Mouse (Mus musculus) bone marrow macrophage, adult 2 months (primary cell): ENCODE results near the gene Psen2. TPM values are rescaled to one million over a fixed set of nuclear protein-coding genes. Genes with fewer than 3 reads are reported as not detected.
A peak's percentile ranks its signal among the peaks of the same experiment; 100 is the strongest.

ENCODE experiments used
- H3K27ac ChIP-seq: 2 replicates; pipeline ENCODE4 v1.5.1; 2012; ENCODE audit warnings: low read depth, low read length; ENCODE audit not compliant: insufficient read depth
- H3K4me1 ChIP-seq: 2 replicates; pipeline ENCODE4 v1.6.1; 2012; ENCODE audit warnings: low read length; ENCODE audit not compliant: control insufficient read depth, insufficient read depth
- H3K4me3 ChIP-seq: 2 replicates; pipeline ENCODE4 v1.5.1; 2012; ENCODE audit warnings: mild to moderate bottlenecking, low read length, moderate library complexity; ENCODE audit not compliant: insufficient read depth
- CTCF ChIP-seq: IDR thresholded peaks from 2 replicates; pipeline ENCODE4 v1.5.1; 2012; ENCODE audit warnings: low read depth, mild to moderate bottlenecking, low read length, moderate library complexity
- POLR2A ChIP-seq: IDR thresholded peaks from 2 replicates; pipeline ENCODE4 v1.6.1; 2012; ENCODE audit warnings: mild to moderate bottlenecking, low read depth, low read length, borderline replicate concordance
- polyA plus RNA-seq: library from polyadenylated mRNA; stranded (reverse); fragments of >200 nt; gene quantifications from 2 replicates; pipeline ENCODE4 v1.2.4, GENCODE M21; 2012; ENCODE audit not compliant: missing spikeins, insufficient read depth, insufficient read length

Gene Psen2
- 70.9 and 82.6 TPM in 2 replicates for polyA plus RNA-seq

DNA sequence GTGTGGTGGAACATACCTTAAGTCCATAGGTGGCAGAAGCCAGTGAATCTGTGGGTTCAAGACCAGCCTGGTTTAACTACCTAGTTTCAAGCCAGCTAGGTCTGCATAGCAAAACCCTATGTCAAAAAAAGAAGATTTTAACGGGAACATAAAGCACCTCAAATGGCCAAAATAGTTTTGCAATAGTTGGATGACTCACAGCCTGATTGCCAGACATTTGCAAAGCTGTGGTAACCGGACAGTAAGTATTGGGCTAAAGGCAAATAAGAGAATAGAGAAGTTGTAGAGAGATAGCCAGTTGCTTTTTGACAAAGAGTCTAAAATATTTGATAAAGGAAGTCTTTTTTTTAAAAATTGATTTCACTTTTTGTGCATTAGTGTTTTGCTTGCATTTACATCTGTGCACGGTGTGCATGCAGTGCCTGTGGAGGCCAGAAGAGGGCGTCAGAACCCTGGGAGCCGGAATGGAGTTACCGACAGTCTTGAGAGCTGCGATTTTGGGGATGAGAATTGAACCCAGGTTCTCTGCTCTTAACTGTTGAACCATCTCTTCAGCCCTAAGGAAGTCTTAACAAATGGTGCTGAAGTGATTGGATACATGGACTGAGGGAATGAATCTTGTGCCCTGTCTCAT is at the start of gene Psen2:
Psen2 (minus strand) TSS at position 75 of the 634 bp plus-strand sequence.
- H3K4me1 ChIP-seq, result peaks cover 49% of the 10 kb centered on the region
- peak within 1 kb of the TSS; percentile 80 for H3K27ac ChIP-seq
- no peak within 1 kb of the TSS for H3K4me3 ChIP-seq
- TF ChIP-seq POLR2A (no peak), CTCF (peak; percentile 91)

DNA sequence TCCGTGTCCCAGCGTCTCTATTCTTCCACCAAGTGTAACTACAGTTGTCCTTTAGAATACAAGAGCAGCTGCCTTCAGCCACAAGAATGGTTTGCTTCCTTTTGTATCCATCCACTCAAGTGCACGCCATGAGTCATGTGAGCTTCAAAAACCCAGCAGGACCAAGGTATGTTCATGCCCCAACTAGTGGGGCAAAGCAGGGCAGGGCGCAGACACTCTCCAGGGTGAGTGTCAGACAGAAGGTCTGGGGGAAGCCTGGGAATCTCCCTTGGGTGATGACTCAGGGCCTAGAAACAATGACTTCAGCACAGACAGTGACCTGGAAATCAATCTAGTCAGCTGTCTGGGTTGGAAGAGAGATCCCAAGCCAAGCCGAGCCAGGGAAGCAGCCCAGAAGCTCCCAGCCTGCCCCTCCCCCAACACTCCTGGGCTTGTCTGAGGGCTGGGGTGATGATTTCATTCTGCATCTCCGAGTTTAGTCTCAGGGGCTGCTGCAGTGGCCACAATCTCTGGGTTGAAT is 49.6 kb upstream of the Psen2 start:
- TF ChIP-seq CTCF, result no peak
- TF ChIP-seq POLR2A, result no peak
- Histone ChIP-seq H3K4me3 (no peak overlapping the region), H3K27ac (no peak overlapping the region), H3K4me1 (peaks cover 28% of the 10 kb centered on the region)

DNA sequence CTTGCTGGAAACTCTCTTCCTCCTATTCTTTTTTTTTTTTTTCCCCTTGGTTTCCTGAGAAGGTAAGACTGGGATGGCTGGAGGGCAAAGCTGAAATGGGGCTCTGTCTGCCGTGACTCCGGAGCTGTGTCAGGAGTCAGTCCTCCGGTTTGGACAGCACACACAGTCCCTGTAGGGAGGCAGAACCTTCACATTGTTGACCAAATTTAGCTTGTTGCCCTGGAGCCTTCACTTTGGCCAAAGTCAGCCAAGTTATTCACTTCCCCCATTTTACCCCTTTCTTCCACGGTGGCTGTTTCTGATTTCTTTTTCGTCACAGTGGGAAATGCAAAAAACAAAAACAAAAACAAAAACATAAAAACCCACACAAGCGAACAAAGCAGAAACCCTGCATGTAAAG is 49.0 kb upstream of the Psen2 start:
- H3K27ac ChIP-seq, result no peak overlapping the region
- TF ChIP-seq CTCF, result no peak
- TF ChIP-seq POLR2A, result no peak
- H3K4me1 ChIP-seq, result peaks cover 24% of the 10 kb centered on the region
- no peak overlapping the region for H3K4me3 ChIP-seq

DNA sequence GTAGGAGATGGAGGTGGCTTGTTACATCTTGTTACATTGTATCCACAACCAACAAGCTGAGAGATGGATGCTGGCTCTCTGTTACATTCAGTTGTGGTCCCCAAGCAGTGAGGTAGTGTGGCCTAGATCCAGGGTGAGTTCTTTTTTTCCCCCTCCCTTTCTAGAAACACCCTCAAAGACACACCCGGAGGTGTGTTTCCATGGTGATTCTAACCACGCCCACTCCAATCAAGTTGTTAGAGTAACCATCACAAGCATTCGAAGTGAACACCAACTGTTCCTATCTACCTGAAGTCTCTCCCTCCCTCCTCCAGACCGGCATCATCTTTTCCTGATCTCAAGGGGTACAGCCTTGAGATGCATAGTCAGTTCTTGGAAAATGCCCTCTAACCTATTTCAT is 45.7 kb upstream of the Psen2 start:
- H3K27ac ChIP-seq, result no peak overlapping the region
- H3K4me3 ChIP-seq, result no peak overlapping the region
- TF ChIP-seq POLR2A, result no peak
- TF ChIP-seq CTCF, result no peak
- H3K4me1 ChIP-seq, result peaks cover 24% of the 10 kb centered on the region

DNA sequence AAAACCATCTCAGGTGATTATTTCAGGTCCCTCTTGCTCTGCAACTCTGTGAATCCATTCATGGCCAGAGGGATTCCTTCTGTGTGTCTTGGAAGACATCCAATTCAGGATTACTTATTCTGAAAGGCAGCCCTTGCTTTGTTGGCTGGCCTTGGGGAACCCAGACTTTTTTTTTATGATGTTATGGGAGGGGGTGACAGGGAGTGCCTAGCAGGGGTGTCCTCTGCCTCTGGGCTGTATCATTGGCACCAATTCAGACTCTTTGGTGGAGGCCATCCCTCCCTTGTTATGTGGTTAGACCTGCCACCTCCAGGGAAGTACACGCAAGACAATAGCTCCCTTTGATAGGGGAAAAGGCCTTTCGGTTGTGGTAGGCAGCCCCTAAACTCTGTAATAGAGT is 44.4 kb upstream of the Psen2 start:
- no peak for TF ChIP-seq POLR2A
- no peak for TF ChIP-seq CTCF
- H3K27ac ChIP-seq, result no peak overlapping the region
- no peak overlapping the region for H3K4me3 ChIP-seq
- H3K4me1 ChIP-seq, result peaks cover 26% of the 10 kb centered on the region

DNA sequence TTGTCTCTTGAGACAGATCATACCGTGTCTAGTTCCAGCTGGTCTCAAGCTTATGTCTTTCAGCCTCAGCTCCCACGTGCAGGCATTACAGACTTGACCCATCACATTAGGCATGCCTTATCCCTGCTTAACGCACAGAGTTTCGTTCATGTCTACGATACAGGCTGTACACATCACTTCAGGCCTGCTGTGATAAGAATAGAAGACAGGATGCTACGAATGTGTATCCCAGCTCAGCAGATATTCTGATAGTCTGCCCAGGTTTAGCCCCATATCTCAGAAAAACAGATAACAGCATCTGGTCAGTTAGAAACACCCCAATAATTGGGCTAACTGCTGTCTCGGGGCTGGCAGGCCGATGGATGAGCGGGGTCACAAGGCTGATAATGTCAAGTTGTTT is 43.7 kb upstream of the Psen2 start:
- Histone ChIP-seq H3K27ac (no peak overlapping the region), H3K4me1 (peaks cover 25% of the 10 kb centered on the region)

DNA sequence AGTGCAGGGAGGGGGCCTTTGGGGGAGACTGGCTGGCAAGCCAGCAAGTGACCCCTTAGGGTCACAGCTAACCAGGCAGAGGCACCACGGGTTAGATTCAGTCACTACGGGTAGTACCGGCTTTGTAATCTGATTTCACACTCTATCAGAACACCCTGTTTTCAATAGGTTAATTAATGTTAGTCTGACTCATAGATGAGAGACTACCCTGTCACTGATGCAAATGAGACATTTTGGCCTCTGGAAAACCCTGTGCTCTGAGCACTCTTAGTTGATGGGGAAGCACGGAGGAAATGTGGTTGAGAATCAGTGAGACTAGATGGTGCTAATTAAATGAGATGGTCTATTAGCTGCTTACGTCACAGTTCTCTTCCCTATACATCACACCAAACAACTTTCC is 40.4 kb upstream of the Psen2 start:
- Histone ChIP-seq H3K4me3 (no peak overlapping the region), H3K27ac (peak overlapping the region; percentile 92), H3K4me1 (peaks cover 43% of the 10 kb centered on the region)
- TF ChIP-seq POLR2A, result no peak
- no peak for TF ChIP-seq CTCF

More for the DNA sequence above, 43.7 kb upstream of the Psen2 start:
- H3K4me3 ChIP-seq, result no peak overlapping the region
- TF ChIP-seq POLR2A (no peak), CTCF (no peak)

DNA sequence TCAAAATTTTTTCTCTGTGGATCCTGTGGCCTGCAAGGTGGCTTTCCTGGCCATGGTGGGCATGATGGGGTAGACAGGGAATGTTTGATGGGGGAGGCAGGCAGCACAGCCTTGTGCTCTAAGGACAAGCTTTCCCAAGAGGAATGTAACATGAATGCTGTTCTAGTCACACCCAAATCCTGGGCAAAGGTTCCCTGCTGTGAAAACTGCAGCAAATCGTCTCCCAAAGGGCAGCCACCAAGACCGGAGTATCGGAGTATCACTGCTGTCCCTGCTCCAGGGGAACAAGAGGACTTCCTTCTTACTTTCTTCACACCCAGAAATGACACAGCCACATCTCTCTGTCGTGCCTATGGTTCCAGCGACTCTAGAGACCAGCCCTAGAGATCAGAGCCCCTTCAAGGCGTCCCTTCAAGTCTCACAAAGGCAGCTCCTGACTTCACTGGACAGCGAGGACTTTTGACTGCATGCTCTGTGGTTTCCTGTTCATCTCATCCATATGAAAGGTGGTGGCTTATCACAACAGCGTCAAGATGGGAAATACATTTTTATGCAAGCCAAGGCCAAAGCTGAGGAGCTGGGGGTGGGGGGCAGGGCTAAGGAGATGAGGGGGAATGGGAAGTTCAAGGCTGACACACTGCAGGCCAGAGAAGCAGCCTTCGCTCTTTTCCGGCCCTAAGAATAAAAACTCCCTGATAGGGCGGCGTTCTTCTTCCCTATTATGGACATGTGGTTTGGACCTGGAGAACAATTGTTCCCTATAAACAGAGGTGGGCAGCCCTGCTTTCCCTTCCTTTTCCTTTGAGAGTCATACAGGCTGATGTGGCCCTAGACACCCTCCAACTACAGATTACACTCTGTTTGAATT is 39.2 kb upstream of the Psen2 start:
- Histone ChIP-seq H3K27ac (peak overlapping the region; percentile 92), H3K4me1 (peaks cover 43% of the 10 kb centered on the region), H3K4me3 (peak overlapping the region; percentile 22)
- TF ChIP-seq CTCF (no peak), POLR2A (no peak)

DNA sequence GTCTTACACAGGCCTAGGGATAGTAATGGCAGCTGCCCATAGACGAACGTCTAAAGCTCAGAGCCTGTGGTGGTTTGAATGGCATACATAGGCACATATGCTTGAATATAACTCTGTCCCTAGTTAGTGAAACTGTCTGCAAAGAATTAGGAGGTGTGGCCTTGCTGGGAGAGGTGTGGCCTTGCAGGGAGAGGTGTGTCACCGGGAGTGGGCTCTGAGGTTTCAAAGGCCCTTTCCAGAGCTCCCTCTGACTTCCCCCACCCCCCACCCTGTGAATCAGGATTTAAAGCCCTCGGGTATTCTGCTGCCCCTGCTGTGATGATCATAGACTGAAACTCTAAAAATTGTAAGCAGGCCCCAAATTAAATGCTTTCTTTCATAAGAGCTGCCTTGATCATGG is 37.8 kb upstream of the Psen2 start:
- H3K4me3 ChIP-seq, result no peak overlapping the region
- no peak for TF ChIP-seq POLR2A
- TF ChIP-seq CTCF, result no peak
- H3K4me1 ChIP-seq, result peaks cover 48% of the 10 kb centered on the region
- peak overlapping the region; percentile 14; the same call in 1 of the 2 replicates for H3K27ac ChIP-seq

DNA sequence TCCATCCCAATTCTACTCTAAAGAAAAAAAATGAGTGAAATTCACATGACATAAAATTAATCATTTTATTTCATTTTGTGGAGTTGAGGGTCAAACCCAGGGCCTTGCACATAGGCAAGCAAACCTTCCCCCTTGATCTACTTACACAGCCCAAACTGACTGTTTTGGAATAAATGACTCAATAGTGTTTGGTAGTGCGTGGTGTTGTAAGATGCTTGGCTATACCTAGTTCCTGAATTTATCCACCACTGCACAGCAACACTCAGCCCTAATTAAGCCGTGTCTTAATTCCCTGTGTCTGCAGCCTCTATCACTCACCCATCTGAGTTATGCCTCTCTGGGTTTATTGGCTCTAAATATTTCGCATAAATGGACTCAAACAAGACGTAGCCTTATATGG is 37.1 kb upstream of the Psen2 start:
- Histone ChIP-seq H3K4me3 (no peak overlapping the region), H3K27ac (peak overlapping the region; percentile 50), H3K4me1 (peaks cover 54% of the 10 kb centered on the region)
- TF ChIP-seq CTCF (no peak), POLR2A (no peak)
